Mouse (Mus musculus) hindbrain, embryonic 11.5 days (tissue): ENCODE results near the gene Gm49630. TPM values are rescaled to one million over a fixed set of nuclear protein-coding genes. Genes with fewer than 3 reads are reported as not detected.
"Not testable (repeated sequence)": the region's sequence is repeated elsewhere in the genome, so short reads cannot be mapped to it uniquely, and the experiment has no call there.

Experiments
- ATAC-seq: fragments of 200-750 bp; cut with Nextera tagmentation; 2 replicates; pipeline ENCODE4 v1.8.0; 2017; ENCODE audit warnings: mild to moderate bottlenecking, moderate TSS enrichment, moderate library complexity; ENCODE audit not compliant: low FRiP score
- DNase-seq: peaks from one replicate; pipeline ENCODE4 v3.0.0-alpha.2; 2015; ENCODE audit warnings: low spot score
- H3K27ac ChIP-seq: fragments of 300-500 bp; sonication (generic); 2 replicates; pipeline ENCODE4 v1.5.1; 2014; ENCODE audit warnings: mild to moderate bottlenecking, low read depth, low read length
- H3K27me3 ChIP-seq: fragments of 300-500 bp; sonication (generic); 2 replicates; pipeline ENCODE4 v1.6.1; 2014; ENCODE audit warnings: mild to moderate bottlenecking, low read length, moderate library complexity, mixed read lengths; ENCODE audit not compliant: control insufficient read depth, insufficient read depth
- H3K36me3 ChIP-seq: fragments of 300-500 bp; sonication (generic); 2 replicates; pipeline ENCODE4 v1.6.1; 2014; ENCODE audit warnings: mild to moderate bottlenecking, low read length, moderate library complexity, mixed read lengths; ENCODE audit not compliant: control insufficient read depth, insufficient read depth
- H3K4me1 ChIP-seq: fragments of 300-500 bp; sonication (generic); replicated peaks from 2 replicates; pipeline ENCODE4 v1.6.1; 2014; ENCODE audit warnings: low read length, mixed read lengths; ENCODE audit not compliant: control insufficient read depth, insufficient read depth
- H3K4me2 ChIP-seq: fragments of 300-500 bp; sonication (generic); replicated peaks from 2 replicates; pipeline ENCODE4 v1.6.1; 2014; ENCODE audit warnings: mild to moderate bottlenecking, low read depth, low read length
- H3K4me3 ChIP-seq: fragments of 300-500 bp; sonication (generic); 2 replicates; pipeline ENCODE4 v1.5.1; 2014; ENCODE audit warnings: low read depth, low read length
- H3K9ac ChIP-seq: fragments of 300-500 bp; sonication (generic); 2 replicates; pipeline ENCODE4 v1.6.1; 2014; ENCODE audit warnings: low read depth, low read length
- H3K9me3 ChIP-seq: fragments of 300-500 bp; sonication (generic); 2 replicates; pipeline ENCODE4 v1.6.1; 2016; ENCODE audit warnings: low read length; ENCODE audit not compliant: control insufficient read depth
- WGBS: fragments of 180-500 bp; shearing (Covaris S2); extraction: QIAGEN DNeasy Blood & Tissue Kit; methylation state at CpG from one replicate; pipeline ENCODE4 v1.1.7; 2014; 5-methylcytosine and 5-hydroxymethylcytosine counted together
- polyA plus RNA-seq: library from polyadenylated mRNA; unstranded; fragments of >200 nt; fragmentation: Nextera tagmentation; extraction: Ambion mirVana; gene quantifications from 2 replicates; pipeline ENCODE4 v1.2.1, GENCODE M21; 2014

The Gm49630 gene
- polyA plus RNA-seq, 1 experiment from 2014 or later = not detected

DNA sequence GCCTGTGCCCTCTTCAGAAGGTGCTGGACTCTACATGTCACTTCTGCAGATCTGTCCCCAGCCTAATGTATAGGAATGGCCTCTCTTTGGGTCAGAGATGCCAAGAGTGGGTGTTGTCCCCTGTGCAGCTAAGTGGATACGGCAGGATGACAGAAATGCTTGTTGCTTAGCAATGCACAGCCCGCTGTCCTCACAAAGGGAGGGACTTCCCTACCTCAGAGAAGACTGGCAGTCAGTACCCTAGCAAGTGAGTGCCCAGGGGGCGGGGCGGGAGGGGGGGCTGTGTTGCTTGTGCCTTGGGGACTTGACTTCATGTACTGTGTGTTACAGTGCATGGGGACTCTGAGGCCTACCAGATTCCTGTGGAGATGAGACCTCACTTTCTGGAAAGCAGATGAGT is 12.0 kb downstream of the Gm49630 start:
- 78% methylated on average over 4 of the region's 4 CpGs for WGBS
- H3K9me3 ChIP-seq, ATAC-seq, H3K36me3 ChIP-seq, H3K9ac ChIP-seq, H3K4me3 ChIP-seq, H3K4me1 ChIP-seq, H3K4me2 ChIP-seq, DNase-seq, H3K27me3 ChIP-seq, H3K27ac ChIP-seq: not testable (repeated sequence)

GRCm38 (mm10) chr17:7352596-7352995 is 19.2 kb downstream of the Gm49630 start, which contains the start of gene Ttll2:
Gene Ttll2, minus strand, starts transcription at chr17:7352696.
- H3K27ac ChIP-seq, H3K4me2 ChIP-seq, H3K4me3 ChIP-seq, H3K36me3 ChIP-seq, H3K27me3 ChIP-seq, H3K9ac ChIP-seq, DNase-seq, H3K9me3 ChIP-seq, ATAC-seq, H3K4me1 ChIP-seq: not testable (repeated sequence)
- WGBS = no CpG with 5 or more reads among the region's 1 CpGs

- not testable (repeated sequence) for H3K9me3 ChIP-seq, H3K27ac ChIP-seq, H3K27me3 ChIP-seq, H3K36me3 ChIP-seq, H3K4me1 ChIP-seq, DNase-seq, ATAC-seq, H3K4me2 ChIP-seq, H3K4me3 ChIP-seq, H3K9ac ChIP-seq
- 62% methylated on average over 2 of the region's 3 CpGs for WGBS
Measured at GRCm38 (mm10) chr17:7348765-7349164, 23.0 kb downstream of the Gm49630 start.

DNA sequence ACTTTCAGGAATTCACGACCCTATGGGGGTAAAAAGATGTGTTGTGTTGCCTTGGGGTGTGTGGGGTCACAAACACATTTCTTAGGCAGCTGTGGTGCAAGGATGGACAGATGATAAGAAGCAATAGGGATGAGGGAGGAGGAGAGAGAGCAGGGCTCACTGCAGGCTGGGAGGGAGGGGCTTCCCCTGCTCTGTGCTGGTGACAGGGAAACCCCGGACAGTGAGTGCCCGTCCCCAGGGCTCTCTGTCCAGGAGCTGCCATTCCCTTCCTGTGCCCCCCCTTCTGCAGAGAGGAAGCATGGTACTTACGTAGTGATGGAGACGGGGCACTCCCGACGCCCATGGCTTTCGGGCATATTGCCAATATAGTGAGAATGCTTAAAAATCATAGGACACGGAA is 34.4 kb downstream of the Gm49630 start:
- H3K4me3 ChIP-seq, H3K4me2 ChIP-seq, H3K4me1 ChIP-seq, DNase-seq, H3K27me3 ChIP-seq, ATAC-seq, H3K36me3 ChIP-seq, H3K9me3 ChIP-seq, H3K27ac ChIP-seq, H3K9ac ChIP-seq: not testable (repeated sequence)
- WGBS = 84% methylated on average over 8 of the region's 9 CpGs

GRCm38 (mm10) chr17:7332745-7333144 is 39.0 kb downstream of the Gm49630 start:
- not testable (repeated sequence) for H3K4me3 ChIP-seq, DNase-seq, H3K27me3 ChIP-seq, H3K36me3 ChIP-seq, H3K9me3 ChIP-seq, H3K9ac ChIP-seq, H3K27ac ChIP-seq, ATAC-seq, H3K4me1 ChIP-seq, H3K4me2 ChIP-seq
- 77% methylated on average over 2 of the region's 5 CpGs for WGBS

DNA sequence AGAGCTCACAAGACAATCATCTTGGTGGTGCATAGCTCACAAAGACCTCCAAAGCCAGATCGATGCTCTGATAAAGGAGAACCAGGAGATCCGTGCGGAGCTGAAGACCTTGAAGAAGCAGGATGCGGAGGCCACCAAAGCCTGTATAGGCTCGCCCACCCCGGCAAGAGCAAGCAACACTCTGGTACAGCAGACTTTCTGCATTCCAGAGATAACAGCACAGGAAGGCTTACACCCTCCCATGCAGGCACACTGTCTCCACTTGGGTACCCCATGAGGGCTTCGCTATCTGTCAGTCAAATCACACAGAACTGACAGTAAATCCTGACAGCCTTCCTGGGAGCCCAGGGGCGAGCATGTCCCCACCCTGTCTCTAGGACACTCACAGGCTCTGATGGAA is 45.4 kb downstream of the Gm49630 start:
- WGBS = 94% methylated on average over 2 of the region's 8 CpGs
- not testable (repeated sequence) for H3K27ac ChIP-seq, H3K36me3 ChIP-seq, H3K9me3 ChIP-seq, ATAC-seq, DNase-seq, H3K4me1 ChIP-seq, H3K4me3 ChIP-seq, H3K9ac ChIP-seq, H3K4me2 ChIP-seq, H3K27me3 ChIP-seq

- H3K9ac ChIP-seq, H3K4me3 ChIP-seq, DNase-seq, H3K4me1 ChIP-seq, ATAC-seq, H3K9me3 ChIP-seq, H3K4me2 ChIP-seq, H3K36me3 ChIP-seq, H3K27ac ChIP-seq, H3K27me3 ChIP-seq: not testable (repeated sequence)
- WGBS = 93% methylated on average over 3 of the region's 5 CpGs
Measured at GRCm38 (mm10) chr17:7324346-7324745, 47.4 kb downstream of the Gm49630 start, which contains the start of gene Tcp10a. Gene Tcp10a, plus strand, starts transcription at chr17:7324646.

DNA sequence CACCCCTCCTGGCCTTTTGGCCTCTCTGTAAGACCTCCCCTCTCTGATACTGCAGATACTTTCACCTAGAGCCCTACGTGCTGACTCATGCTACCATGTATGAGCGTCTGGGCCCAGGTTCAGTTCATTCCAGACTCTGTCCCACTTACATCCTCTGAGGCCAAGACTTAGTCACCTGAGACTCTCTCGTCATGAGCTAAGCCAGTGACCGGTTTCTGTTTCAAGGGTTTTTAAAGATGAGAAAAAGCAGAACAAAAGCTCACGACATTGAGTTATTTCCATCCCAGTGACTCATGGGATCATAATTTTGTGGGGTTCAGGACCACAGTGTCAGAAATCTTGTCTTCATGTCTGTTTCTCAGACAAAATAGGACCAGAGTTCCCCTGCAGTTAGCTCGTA is 52.0 kb downstream of the Gm49630 start:
- WGBS = 85% methylated on average over 6 of the region's 6 CpGs

DNA sequence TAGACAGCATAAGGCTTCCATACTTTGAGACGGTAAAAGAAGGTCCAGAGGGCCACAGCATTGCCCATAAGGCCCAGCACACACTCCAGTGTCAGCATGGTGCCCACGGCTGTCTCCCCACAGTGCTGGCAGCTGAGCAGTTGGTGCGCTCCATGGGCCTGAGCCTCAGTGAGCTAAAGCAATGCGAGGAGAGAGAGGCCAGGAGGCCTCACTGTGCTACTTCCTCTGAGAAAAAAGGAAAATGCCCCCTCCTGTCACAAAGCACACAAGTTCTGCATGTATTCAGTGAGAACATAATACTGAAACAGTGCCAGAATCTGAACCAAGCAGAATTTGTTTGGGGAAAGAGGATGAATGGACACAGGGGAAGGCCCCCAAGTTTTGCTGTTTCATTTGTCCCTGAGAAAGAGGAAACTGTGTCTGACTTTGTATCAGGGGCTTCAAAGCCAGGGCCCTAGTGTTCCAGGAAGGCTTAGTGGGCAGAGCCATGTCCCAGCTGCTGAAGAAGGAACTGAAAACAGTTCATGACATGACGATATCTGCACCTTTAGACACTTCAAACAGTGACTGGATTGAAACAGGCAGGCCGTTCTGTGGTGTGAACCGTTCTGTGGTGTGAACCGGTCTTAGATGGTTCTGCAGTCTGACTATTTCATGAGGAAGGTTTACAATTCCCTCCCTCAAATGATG is 55.9 kb downstream of the Gm49630 start:
- 89% methylated on average over 6 of the region's 8 CpGs for WGBS
- not testable (repeated sequence) for H3K4me2 ChIP-seq

More for the DNA sequence above, 52.0 kb downstream of the Gm49630 start:
- H3K27me3 ChIP-seq, H3K4me1 ChIP-seq, H3K4me2 ChIP-seq, H3K36me3 ChIP-seq, DNase-seq, H3K27ac ChIP-seq, H3K9ac ChIP-seq, ATAC-seq, H3K9me3 ChIP-seq, H3K4me3 ChIP-seq: not testable (repeated sequence)

More for the DNA sequence above, 55.9 kb downstream of the Gm49630 start:
- not testable (repeated sequence) for H3K27ac ChIP-seq, H3K4me1 ChIP-seq, ATAC-seq, H3K4me3 ChIP-seq, DNase-seq, H3K27me3 ChIP-seq, H3K9ac ChIP-seq, H3K9me3 ChIP-seq, H3K36me3 ChIP-seq
